Mouse (Mus musculus): Measurements from ENCODE around the gene Phip.
A peak's percentile ranks its signal among the peaks of the same experiment; 100 is the strongest.

The Phip gene

GRCm38 (mm10) chr9:82975342-82976215 is at the start of gene Phip:
Gene Phip, minus strand, starts transcription at chr9:82975516.
- DNase-seq = peak; percentile 98 to 99

GRCm38 (mm10) chr9:83023724-83024123 is 48.4 kb upstream of the Phip start:
- no peak for DNase-seq

GRCm38 (mm10) chr9:83014516-83014915 is 39.2 kb upstream of the Phip start:
- DNase-seq = peak; percentile 30 to 62

GRCm38 (mm10) chr9:83008306-83008705 is 33.0 kb upstream of the Phip start:
- DNase-seq = no peak

GRCm38 (mm10) chr9:83001342-83001741 is 26.0 kb upstream of the Phip start:
- DNase-seq = no peak

GRCm38 (mm10) chr9:82997765-82998500 is 22.6 kb upstream of the Phip start:
- no peak for DNase-seq

GRCm38 (mm10) chr9:82976936-82977335 is 1.6 kb upstream of the Phip start:
- DNase-seq = peak; percentile 44 to 62

- DNase-seq = no peak
These were observed 903 bp upstream of the Phip start for GRCm38 (mm10) chr9:82976219-82976618.

- DNase-seq = no peak
These were observed 364 bp downstream of the Phip start for GRCm38 (mm10) chr9:82974962-82975341.

GRCm38 (mm10) chr9:82974187-82974861 is 992 bp downstream of the Phip start:
- DNase-seq = peak; percentile 88 to 91

GRCm38 (mm10) chr9:82973321-82973892 is 1.9 kb downstream of the Phip start:
- DNase-seq = peak in 1 of 2 experiments; percentile 21

- no peak for DNase-seq
These were observed 3.9 kb downstream of the Phip start for GRCm38 (mm10) chr9:82971433-82971832.

- no peak for DNase-seq
These were observed 8.2 kb downstream of the Phip start for GRCm38 (mm10) chr9:82967076-82967621.

GRCm38 (mm10) chr9:82963981-82964380 is 11.3 kb downstream of the Phip start:
- DNase-seq = no peak

GRCm38 (mm10) chr9:82961352-82961751 is 14.0 kb downstream of the Phip start:
- DNase-seq = no peak

GRCm38 (mm10) chr9:82955267-82955666 is 20.0 kb downstream of the Phip start:
- DNase-seq = no peak

GRCm38 (mm10) chr9:82952330-82952729 is 23.0 kb downstream of the Phip start:
- no peak for DNase-seq

GRCm38 (mm10) chr9:82951435-82952004 is 23.8 kb downstream of the Phip start:
- DNase-seq = no peak

GRCm38 (mm10) chr9:82907246-82907645 is 68.1 kb downstream of the Phip start:
- no peak for DNase-seq

- DNase-seq = no peak
These were observed 86.7 kb downstream of the Phip start for GRCm38 (mm10) chr9:82888645-82889044.

- DNase-seq = peak in 1 of 2 experiments; percentile 23
These were observed 91.1 kb downstream of the Phip start for GRCm38 (mm10) chr9:82884177-82884576.

- DNase-seq = no peak
These were observed 98.2 kb downstream of the Phip start for GRCm38 (mm10) chr9:82877078-82877477.

All from cerebellum, postnatal 14 days (tissue).